Mouse (Mus musculus) heart, postnatal 14 days (tissue): ENCODE data around the gene Ttc32. TPM values are rescaled to one million over a fixed set of nuclear protein-coding genes. Genes with fewer than 3 reads are reported as not detected.

Source experiments
- DNase-seq, 2 experiments: peaks; one replicate each; pipeline ENCODE4 v3.0.0; 2021 to 2022
- intact Hi-C: fragments of 180-260 bp; cut with DNase I; formaldehyde crosslinking; loops from one replicate; pipeline ENCODE4 v1.15.1; 2025
- total RNA-seq, 2 experiments: library from RNA; stranded (reverse); gene quantifications; 2 replicates each; pipeline ENCODE4 v1.2.3; 2021

The Ttc32 gene
- total RNA-seq, 2 experiments from 2014 or later, result 20.8 to 24.2 TPM

DNA sequence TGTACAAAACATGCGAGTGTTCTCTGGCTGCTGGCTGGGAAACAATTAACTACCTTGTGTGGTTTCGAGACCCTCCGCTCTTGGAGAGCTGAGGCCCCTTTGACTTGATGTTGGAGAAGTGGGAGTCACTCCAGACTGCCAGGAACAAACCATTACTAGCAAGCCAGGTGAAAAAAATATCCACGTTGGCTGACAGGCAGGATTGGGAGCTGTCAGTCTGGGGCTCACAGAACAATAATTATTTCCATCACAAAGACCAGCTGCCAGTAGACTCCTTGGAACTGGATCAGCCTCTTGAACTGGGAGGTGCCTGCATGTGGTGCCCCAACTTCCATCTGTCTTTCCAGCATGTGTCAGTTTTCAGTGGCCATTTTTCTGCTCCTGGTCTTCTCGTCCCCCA lies 12.5 kb downstream of the Ttc32 start:
- intact Hi-C loops, result no loop called here
- no peak for DNase-seq

DNA sequence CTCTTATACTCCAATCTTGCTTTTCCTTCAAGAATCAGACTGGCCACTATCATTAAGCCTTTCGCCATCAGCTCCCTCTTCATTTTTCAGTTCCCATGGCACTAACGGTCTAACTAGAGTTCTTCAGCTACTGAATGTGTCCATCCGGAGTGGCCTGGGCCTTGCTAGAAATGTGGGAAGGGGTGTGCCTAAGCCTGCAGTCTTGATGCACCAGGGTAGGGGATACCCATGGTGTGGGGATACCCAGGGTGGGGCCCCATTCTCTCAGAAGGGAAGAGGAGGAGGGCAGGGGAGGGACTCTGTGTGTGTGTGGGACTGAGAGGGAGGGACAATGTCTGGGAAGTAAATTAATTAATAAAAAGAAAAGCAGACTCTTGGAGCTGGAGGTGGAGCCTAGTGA lies 13.0 kb downstream of the Ttc32 start:
- intact Hi-C loops, result no loop called here

DNA sequence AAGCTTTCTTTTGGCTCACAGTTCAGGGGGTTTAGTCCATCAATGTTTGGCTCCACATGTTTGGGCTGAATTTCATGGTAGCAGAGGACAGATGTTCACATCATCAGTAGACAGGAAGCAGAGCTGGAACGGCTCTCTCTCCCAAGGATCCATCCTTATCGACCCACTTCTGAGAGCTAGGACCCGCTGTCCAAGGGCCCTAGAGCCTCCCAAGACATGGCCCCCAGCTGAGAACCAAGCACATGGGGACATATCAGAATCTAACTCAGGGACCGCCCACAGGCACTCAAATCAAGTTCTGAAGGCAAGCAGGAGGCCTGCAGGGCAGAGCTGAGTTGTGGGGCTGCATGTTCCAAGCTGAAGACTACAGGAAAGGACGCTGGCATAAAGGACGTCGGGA lies 14.9 kb downstream of the Ttc32 start:
- no peak for DNase-seq
- intact Hi-C loops, result no loop called here

More for the DNA sequence above, 13.0 kb downstream of the Ttc32 start:
- no peak for DNase-seq

DNA sequence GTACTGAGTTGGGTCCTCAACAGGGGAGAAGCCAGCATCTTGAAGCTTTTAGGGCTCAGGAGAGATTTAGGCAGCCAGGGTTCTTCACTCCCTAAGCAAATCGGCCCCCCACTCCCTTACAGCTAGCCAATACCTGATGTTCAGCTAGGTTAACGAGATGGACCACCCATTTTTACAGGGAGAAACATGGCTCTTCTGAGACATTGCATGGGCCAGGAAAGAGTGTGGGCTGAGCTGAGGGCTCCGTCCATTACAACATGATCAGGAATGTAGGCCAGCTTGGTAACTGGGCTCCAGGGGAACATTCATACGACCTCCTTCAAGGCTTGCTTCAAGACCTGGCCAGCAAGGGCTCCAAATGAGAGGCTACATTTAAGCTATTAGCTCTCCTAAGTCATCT lies 16.9 kb downstream of the Ttc32 start:
- intact Hi-C loops, result no loop called here
- DNase-seq, result no peak

DNA sequence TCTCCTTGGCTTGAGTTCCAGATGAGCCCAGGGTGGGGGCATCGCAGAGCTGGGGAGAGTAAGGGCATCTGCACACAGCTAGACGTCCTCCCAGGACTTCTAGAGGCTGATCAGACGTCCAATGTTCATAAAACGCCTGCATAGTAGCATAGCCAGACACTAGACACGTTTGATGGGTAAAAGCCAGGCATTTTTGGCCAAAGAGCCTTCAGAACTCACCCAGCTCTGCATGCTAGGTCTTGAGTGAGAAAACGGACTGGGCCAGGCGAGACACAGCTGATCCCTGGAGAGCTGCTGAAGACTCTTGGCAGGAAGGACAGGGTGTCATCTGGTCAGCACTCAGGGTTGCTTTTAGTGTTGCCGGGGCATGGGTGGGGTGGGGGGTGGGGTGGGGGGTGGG lies 18.3 kb downstream of the Ttc32 start:
- no peak for DNase-seq
- intact Hi-C loops, result no loop called here

DNA sequence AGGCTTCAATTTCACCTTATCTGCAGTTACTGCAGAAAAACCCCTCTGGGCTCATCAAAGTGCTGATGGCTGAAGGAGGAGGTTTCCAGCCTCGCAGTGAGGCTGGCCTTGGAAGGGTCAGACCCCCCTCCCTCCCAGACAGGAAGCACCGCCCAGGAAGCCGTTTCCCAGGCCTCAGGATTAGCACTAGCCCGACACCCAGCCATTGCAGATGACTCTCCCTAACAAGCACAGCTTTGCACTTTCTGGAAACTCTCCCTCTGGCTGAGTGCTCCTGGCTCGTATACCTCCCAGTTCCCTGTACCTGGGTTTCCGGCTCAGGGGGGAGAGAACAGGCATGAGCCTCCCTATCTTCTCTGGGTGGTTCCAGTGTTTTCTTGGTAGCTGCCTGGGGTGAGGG lies 21.0 kb downstream of the Ttc32 start:
- intact Hi-C loops, result loop anchor here (5.0 kb wide), 2 partner anchors 116 to 1536 kb away; no protein-coding TSS in a partner anchor
- peak in 1 of 2 experiments; percentile 45 for DNase-seq

DNA sequence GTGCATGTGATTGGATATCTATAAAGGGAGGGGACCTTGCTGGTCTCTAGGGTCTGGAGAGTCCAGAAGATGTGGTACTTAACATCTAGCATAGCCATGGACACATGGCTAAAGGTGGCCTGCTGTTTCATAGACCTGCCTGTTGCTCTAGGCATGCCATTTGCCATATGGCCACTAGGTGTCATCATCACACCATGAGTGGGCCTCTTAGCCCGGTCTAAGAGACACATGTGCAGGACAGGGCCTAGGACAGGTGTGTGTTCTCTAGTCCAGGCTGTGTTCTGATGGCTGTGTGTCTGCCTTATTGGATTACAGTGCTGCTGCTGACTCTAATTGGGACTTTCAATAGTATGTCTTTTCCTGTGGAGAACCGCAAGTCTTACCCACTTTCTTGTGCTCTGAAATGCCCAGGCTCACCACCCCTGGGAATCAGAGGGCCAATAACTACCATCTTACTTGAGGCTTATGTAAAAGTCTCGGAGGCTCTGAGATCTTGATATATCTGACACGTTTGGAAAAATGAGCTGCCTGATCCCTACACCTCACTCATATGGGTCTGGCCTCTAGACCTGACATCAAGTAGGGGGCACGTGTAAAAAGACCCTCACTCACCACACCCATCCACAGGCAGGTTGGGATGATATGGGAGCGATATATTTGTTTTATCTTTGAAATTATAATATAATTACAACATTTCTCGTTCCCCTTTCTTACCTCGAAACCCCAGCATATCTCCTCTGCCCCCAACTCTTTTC lies 22.5 kb downstream of the Ttc32 start:
- intact Hi-C loops, result loop anchor here (1.0 to 5.0 kb wide), 6 partner anchors 115 to 1535 kb away; partner anchors contain the start of gene Osr1
- peak; percentile 80 to 90 for DNase-seq

DNA sequence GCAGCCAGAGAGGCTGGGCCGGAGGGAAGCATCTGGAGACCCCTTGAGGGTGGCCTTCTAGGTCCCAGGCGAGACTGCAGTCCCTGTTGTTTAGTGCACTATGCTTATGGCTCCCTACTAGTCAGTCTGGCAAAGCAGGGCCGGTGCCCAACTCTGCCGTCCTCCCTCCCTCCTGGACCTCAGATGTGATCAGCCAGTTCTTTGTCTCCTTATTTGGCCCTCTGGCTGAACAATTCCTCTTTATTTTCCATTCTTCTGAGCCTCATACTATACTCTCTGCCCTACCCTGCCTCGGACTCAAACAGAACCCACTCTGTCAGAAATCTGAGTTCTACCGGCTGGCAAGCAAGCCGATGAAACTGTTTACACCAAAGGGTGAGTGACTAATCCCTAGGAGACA lies 23.5 kb downstream of the Ttc32 start:
- intact Hi-C loops, result loop anchor here (2.0 to 5.0 kb wide), 5 partner anchors 114 to 1534 kb away; partner anchors contain the start of gene Osr1
- DNase-seq, result no peak

DNA sequence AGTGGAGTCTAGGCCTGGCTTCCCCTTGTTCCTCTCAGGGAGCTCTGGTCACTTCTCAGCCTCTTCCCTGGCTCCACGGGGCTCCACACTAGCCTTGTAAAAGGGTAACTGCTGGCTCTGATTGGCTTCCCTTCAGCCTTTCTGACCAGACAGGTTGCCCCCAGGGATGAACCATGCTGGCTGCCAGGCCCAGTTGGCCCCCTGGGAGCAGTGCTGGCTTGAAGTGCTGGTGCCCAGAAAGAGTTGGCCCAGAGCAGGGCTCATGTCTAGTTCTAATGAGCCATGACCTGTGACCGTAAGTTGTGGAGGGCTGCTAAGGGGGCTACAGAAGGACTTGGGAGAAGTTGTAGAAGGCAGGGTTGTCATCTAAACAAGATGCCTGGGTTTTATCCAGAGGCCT lies 24.2 kb downstream of the Ttc32 start:
- DNase-seq, result no peak
- intact Hi-C loops, result loop anchor here (5.0 kb wide), 2 partner anchors 113 to 1533 kb away; no protein-coding TSS in a partner anchor

DNA sequence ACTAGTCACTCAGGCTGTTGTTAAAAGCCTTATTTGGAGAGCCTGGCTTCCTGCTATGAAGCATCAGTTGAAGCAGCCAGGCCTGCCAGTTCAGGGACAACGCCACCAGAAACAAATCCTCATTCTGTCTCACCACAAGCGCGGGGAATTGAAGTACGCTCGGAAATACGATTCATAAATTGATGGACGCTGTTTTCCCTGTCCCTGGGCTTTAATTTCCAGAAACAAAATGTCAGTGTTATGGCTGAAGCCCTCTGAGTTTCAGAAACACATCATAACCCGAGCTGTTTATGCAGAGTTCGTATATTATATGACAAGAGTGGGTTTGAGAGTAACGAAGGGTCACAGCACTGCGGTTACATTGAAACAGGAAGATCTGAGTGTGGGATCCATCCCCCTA lies 25.5 kb downstream of the Ttc32 start:
- intact Hi-C loops, result no loop called here

DNA sequence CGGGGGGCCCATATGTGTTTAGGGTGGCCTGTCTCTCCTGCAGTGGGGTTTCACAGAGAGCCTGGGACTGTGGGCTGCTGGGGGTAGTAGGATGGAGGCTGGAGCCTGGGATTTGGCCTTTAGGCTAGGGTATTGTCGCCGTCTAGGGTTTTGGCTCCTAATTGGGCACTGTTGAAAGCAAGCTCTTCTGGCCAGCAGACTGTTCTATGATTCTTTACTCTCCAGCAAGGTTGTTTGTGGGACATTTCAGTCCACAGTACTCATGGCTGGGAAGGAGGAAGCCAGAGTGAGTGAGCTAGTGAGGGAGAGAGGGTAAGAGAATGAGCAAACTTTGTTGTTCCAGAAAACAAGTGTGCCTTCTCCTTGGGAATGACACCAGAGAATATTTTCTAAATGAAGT lies 29.7 kb downstream of the Ttc32 start:
- intact Hi-C loops, result no loop called here
- no peak for DNase-seq

More for the DNA sequence above, 25.5 kb downstream of the Ttc32 start:
- DNase-seq, result no peak

DNA sequence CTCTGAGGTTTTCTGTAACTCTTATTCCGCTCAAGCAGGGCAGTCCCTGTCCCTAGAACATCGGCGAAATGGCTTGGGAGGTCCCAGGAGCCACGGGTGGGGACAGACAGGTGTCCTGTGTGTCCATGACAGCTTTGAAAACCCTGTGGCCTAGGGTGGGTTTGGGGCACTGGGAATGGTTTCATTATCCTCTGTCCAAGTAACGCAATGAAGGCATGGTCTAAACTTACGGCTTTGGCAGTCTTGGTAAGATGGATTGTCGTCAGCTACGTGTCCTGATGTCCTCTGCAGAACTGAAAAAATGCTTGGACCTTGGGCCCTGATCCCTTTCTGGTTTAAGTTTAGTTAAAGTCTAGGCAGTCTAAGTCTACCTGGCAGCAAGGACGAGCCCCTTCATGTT lies 30.2 kb downstream of the Ttc32 start:
- intact Hi-C loops, result loop anchor here (5.0 kb wide), 1 partner anchor 62 kb away; no protein-coding TSS in a partner anchor
- peak in 1 of 2 experiments; percentile 28 for DNase-seq

DNA sequence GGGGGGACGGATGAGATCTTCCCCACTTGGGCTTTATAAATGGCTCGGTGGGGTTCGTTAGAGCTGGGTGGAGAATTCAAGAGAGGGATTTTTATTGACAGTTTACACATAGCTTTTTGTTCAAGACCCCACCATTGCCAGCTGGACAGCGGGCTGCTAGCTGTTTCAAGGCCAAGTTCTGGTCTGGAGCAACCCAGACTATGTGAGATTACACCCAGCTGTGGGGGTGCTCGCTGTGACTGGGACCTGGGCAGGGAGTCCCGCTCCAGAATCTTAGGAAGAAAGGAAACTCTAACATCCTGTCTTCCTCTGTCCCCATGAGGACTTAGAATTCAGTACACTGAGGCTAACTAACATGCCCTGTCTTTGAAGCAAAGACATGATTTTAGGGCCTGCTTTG lies 33.8 kb downstream of the Ttc32 start:
- intact Hi-C loops, result loop anchor here (5.0 kb wide), 1 partner anchor 59 kb away; no protein-coding TSS in a partner anchor
- peak; percentile 34 to 56 for DNase-seq

DNA sequence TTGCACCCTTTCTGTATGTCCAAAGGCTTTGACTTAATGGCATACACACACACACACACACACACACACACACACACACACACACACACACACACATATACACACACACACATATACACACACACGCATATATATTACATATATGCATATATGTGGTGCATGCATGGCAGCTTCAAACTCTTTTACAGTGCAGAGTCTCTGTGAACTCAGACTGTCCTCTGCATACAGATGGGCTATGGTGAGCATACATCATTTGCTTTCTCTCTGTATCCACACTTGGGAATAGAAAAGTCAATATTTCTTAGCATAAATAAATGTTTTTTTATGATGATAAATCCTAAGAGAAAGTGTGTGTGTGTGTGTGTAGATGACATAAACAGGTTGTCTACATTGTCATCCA lies 41.3 kb downstream of the Ttc32 start:
- DNase-seq, result no peak
- intact Hi-C loops, result no loop called here

DNA sequence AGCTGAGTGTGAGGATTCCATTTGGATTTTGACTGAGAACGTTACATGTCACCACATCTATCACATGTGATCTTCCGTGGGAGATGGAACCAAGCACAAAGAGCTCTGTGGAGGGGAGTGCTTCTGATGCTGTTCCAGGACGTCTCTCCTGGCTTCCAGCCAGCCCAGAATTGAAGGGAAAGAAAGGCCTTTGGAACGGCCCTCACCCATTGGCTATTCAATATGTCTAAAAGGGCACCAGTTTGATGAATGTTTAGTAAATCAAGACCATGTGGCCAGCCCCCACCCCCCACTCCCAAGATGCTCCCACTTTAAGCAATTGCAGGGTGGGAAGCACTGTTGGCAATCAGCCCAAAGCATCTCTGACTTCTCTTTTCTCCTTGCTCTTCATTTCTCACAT lies 41.7 kb downstream of the Ttc32 start:
- DNase-seq, result no peak
- intact Hi-C loops, result no loop called here

DNA sequence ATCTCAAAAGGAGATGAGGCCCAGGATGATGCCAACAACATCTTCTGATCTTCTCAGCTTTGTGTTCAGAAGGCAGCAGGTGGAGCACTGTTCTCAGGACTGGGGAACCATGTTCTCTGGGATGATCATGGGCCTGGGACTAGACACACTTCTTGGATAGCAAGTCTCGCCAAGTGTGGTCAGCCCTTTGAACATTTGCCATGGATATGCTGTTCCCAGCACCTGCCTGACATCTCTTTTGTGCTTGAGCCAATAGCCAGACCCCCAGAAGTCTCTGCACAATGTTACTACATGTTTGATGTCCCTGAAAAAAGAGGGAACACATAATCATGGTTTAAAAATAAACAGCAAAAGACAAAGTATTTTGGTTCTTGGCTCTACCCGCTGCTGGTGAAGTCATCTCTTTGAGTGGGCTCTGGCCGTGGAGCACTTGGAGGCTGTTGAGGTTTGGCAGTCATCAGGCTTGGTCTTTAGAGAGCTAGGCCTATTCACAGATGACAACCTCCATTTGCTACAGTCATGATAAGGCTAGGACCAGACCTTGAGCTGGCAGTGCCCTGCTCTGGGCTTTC lies 47.8 kb downstream of the Ttc32 start:
- DNase-seq, result peak; percentile 36 to 44
- intact Hi-C loops, result no loop called here

DNA sequence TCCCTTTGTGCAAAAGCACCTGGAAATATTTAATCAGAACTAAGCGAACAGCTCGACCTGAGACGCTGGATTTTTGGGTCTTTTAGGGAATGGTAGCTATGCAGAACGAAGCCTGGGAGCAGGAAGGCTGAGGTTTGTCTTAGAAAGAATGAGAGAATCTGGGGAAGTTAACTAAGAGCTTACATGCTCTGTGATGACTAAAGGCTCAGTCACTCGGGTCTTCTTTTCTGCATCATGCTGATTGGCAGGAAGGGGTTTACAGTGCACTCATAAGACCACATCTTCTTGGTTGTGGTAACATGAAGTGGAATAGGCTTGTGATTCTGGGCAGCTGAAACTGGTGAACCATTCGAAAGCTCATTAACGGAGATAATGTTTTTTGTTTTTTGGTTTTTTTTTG lies 60.4 kb downstream of the Ttc32 start:
- intact Hi-C loops, result no loop called here
- DNase-seq, result no peak

Other genes with a start within 250 kb of the Ttc32 start
- gene Laptm4a, start 108.3 kb upstream of the Ttc32 start, total RNA-seq, result 100 to 1,000 TPM; 325 to 358 TPM
- gene Matn3, start 82.1 kb upstream of the Ttc32 start, total RNA-seq, result not detected
- gene Wdr35, start 56.1 kb upstream of the Ttc32 start, total RNA-seq, result 10 to 100 TPM; 11.9 to 12.5 TPM